Mouse (Mus musculus) left cerebral cortex, adult 2 months (tissue): ENCODE results near the gene Rfc5. TPM values are rescaled to one million over a fixed set of nuclear protein-coding genes. Genes with fewer than 3 reads are reported as not detected.

Source experiments
- DNase-seq, 2 experiments: peaks; one replicate each; pipeline ENCODE4 v3.0.0; 2021 to 2022; ENCODE audit warnings: low spot score in 2 of 2, mixed read lengths in 1 of 2; ENCODE audit errors: extremely low spot score in 1 of 2
- H3K27ac ChIP-seq: fragments of 200-600 bp; 2 replicates; pipeline ENCODE4 v1.8.1; 2022
- H3K4me3 ChIP-seq: fragments of 200-600 bp; 2 replicates; pipeline ENCODE4 v1.8.1; 2022
- CTCF ChIP-seq: fragments of 200-600 bp; IDR thresholded peaks from 2 replicates; pipeline ENCODE4 v1.8.1; 2022; ENCODE audit warnings: antibody characterized with exemption, mild to moderate bottlenecking, moderate library complexity
- intact Hi-C: fragments of 180-260 bp; cut with DNase I; formaldehyde crosslinking; loops from one replicate; pipeline ENCODE4 v1.15.1; 2025
- total RNA-seq, 2 experiments: library from RNA; stranded (reverse); gene quantifications; 2 replicates each; pipeline ENCODE4 v1.2.3; 2021

Gene Rfc5
- total RNA-seq, 2 experiments from 2014 or later, result 16.1 to 16.7 TPM

DNA sequence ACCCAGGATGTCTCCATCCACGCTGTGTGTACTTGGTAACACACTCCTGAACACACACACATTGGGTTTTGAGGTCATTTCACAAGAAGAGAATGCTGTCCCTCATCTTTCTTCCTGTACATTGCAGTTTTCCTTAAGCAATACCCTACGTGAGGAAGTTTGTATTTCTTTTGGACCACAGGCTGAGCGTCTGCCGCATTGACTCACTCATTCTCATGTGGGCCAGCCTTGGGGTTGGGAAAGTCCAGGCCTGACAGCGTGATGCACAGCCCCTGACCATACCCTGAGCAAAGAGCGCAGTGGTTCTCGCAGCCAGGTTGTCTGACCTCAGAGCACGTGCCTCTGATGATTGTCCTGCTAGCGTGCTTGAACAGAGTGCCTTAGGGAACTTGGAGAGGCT is 15.4 kb downstream of the Rfc5 start:
- Histone ChIP-seq H3K4me3 (no peak overlapping the region), H3K27ac (no peak overlapping the region)
- no peak for TF ChIP-seq CTCF
- DNase-seq, result no peak
- intact Hi-C loops, result no loop called here

DNA sequence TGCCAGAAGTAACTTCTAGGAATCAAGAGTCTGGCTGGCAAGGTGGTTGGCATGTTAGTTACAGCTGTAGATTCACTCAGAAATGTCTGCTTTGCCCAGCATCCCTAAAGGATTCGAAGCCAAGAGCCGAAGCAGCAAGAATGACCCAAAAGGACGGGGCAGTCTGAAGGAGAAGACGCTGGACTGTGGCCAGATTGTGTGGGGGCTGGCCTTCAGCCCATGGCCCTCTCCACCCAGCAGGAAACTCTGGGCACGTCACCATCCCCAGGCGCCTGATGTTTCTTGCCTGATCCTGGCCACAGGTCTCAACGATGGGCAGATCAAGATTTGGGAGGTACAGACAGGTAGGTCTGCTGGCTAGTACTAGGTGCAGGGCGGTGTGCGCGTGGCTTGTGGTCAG is 18.3 kb downstream of the Rfc5 start:
- H3K4me3 ChIP-seq, result no peak overlapping the region
- H3K27ac ChIP-seq, result no peak overlapping the region
- TF ChIP-seq CTCF, result no peak
- intact Hi-C loops, result no loop called here
- DNase-seq, result no peak

DNA sequence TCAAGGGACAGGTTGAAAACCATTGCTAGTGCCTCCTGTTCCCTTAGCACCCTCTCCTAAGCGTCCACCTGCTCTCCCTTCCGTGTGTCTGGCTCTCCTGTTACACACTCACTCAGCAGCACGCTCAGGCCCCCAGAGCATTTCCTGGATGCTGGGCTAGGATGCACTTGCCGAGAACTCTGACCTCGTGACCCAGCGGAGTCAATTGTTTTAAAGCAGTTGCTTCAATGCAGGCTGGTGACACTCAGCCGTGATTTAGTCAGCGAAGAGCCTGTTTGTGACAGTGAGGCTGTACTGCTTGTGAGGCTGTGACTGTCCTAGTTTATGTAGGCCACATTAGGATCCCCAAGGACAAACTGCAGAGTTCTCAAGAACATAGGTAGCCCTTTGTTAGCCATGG is 21.6 kb downstream of the Rfc5 start:
- Histone ChIP-seq H3K27ac (no peak overlapping the region), H3K4me3 (no peak overlapping the region)
- TF ChIP-seq CTCF, result no peak
- DNase-seq, result no peak
- intact Hi-C loops, result no loop called here

DNA sequence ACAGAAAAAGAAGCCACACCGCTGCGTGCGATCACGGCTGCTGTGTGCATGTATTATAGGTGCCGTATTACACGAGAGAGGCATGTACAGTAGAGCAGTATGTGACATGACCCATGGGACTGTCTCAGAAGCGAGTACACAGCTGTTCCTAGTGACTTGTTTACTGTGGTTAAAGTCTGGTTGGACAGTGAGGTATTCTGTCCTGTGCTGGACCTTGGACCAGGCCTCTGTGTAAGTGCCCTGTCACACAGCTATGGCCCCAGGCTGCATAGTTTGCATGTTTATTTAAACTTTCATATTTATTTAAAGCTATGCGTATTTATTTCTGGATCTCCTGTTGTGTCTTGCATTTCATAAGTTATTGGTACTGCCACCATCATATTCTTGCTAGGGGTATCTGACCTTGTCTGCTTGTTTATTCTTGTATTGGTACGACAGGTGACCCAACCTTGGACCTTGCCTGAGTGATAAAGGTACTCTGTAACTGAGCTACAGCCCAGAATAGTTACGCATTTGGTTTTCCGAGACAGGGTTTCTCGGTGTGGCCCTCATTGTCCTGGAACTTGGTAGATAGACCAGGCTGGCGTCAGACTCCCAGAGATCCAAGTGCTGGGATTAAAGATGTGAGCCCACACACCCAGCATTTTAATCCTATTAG is 22.8 kb downstream of the Rfc5 start:
- no peak for TF ChIP-seq CTCF
- no peak for DNase-seq
- H3K27ac ChIP-seq, result no peak overlapping the region
- intact Hi-C loops, result no loop called here
- no peak overlapping the region for H3K4me3 ChIP-seq

DNA sequence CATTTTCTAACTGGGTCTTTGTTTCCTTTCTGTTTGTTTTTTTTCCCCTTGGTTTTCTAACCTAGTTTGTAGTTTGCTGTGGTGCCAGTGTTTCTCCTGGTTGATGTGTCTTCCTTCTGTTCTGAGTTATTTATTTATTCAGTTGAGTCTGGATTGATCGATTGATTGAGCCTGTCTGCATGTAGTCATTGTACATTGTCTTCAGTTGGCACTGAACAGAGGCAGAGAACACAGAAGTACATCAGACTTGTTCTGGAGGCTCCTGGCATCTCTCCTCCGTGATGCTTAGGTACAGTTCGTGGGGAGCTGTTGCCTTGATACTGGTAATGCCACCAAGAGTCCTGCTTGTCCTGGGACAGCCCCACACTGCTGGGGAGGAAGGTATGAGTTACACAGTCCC is 24.0 kb downstream of the Rfc5 start:
- no peak for DNase-seq
- TF ChIP-seq CTCF, result no peak
- H3K4me3 ChIP-seq, result no peak overlapping the region
- H3K27ac ChIP-seq, result no peak overlapping the region
- intact Hi-C loops, result no loop called here

DNA sequence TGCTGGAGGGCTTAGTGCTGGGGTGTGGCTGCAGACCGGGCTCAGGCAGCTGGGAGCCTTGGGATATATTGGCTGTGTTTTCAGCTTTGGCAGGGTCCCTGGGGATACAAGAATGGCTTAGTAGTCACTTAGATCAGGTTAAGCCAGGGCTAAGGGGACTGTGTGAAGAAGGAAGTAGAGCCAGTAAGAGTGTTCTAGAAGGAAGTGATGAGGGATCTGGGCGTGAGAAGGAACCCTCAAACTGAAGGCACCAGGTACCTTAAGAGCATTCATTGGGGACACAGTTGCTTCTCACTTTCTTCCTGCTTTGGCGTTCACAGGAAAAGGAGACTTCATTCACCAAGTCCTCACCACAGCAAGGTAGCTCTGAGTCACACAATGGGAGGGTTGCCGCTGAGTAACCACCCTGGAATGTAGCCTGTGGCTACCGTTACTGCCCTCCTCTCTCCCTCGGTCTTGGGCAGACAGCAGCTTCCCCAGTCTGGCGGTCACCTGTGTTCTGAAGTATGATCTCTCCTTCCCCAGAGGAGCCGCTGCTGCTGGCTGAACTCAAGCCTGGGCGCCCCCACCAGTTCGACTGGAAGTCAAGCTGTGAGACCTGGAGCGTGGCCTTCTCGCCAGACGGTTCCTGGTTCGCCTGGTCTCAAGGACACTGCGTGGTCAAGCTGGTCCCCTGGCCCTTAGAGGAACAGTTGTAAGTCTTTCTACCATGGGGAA is 25.6 kb downstream of the Rfc5 start:
- no peak for TF ChIP-seq CTCF
- intact Hi-C loops, result no loop called here
- no peak for DNase-seq
- Histone ChIP-seq H3K27ac (peak overlapping the region; percentile 44; the same call in 1 of the 2 replicates), H3K4me3 (no peak overlapping the region)

DNA sequence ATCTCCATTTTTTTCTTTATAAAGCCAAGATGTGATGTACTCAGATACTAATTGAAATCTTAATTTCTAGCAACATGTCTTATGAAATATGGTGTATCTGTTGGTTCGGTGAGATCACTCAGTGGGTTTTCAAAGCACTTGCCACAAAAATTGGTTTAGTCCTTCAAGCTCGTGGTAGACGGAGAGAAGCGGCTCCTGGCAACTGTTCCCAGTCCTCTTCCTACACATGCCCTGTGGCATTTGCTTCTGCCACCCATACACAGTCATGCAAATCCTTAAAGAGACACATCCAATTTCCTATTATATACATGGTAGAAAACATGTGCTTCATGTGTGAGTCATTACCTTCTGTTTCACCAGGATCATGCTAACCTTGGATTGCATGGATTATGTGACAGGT is 27.3 kb downstream of the Rfc5 start:
- TF ChIP-seq CTCF, result no peak
- DNase-seq, result no peak
- intact Hi-C loops, result no loop called here
- Histone ChIP-seq H3K27ac (peak overlapping the region; percentile 65; the same call in 1 of the 2 replicates), H3K4me3 (no peak overlapping the region)

DNA sequence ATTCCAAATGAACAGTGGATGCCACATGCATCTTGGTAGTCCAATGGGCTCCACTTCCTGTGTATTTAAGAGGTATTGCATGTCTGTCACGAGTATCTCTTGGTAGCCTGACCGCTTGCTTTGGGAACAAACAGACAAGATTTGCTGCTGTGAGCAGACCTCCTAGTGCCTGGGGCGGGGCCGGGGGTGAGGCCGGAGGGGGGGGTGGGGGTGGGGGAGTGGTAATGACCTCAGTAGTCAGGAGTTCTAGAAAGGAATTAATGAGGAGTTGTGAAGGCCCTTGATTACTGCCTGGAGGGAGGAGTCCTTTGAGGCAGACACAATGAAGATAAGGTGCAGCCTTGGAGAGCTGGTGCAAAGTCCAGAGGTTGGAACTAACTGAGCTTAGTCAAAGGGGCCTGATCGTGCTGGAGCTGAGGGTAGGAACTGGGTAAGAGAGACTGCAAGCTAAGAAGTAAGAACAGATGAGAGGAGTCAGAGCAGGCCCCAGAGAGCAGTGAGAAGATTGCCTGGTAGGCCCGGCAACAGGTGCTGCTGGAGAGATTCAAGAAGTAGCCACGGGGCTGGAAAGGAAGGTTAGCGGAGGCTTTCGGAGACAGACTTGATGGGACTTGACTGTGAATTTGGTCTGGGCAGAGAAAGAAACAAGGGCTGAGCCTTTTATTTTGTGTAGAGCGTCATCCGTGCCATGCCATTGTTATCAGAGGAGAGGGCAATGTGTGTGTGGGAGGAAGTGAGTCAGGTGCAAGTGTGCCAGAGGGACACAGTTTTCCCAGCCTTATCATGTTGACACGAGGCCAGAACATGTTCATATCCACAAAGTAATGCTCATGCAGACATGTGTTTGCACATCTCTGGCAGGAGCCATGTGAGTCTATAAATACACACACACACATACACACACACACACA is 28.0 kb downstream of the Rfc5 start:
- Histone ChIP-seq H3K4me3 (no peak overlapping the region), H3K27ac (peak overlapping the region; percentile 50)
- intact Hi-C loops, result no loop called here
- no peak for DNase-seq
- no peak for TF ChIP-seq CTCF

DNA sequence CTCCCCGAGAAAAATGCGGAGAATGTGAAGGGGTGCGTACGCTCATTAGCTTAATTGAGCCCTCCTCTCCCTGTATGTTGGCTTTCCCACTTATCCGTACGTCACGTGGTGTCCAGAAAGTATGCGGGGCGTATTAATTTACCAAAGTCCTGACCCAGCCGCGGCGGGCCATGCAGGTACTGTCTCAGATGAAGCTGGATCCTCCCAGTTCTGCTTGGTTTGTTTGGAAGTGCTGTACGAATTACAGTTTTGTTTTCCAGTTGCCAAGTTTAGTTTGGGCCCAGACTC is 28.7 kb downstream of the Rfc5 start:
- H3K4me3 ChIP-seq, result no peak overlapping the region
- no peak for TF ChIP-seq CTCF
- no peak for DNase-seq
- 0 out of 2 replicates have a peak overlapping the region, but pooled peaks have one; percentile 12 for H3K27ac ChIP-seq
- intact Hi-C loops, result no loop called here

DNA sequence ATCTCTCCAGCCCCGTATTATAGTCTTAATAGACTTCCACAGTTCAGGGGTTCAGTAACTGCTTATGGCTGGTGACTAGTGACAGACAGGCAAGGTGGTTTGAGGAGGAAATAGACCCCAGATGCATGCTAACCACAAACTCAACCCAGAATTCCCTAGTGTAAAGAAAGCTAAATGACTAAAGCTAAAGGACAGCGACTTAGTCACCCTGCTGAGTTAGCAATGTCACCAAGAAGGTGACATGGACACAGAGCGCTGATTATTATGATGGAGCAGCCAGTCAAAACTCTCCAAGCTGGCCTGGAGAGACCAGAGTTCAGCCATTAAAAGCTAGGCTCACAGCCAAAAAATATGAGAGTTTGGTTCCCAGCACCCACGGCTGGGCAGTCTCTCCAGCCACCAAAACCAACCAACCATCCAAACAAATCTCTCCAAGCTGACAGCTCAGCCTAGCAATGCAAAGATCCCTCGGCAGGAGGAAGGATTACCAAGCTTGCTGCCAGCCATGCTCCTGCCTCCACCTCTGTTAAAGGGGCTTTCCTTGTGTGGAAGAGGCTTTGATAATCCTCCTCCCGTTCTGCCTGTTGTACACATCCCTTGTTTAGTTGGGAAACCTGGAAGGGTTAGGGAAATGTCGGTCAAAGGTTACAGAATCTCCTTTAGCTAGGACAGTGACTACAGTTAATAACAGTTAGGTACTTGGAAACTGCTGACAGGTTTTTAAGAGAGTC is 29.2 kb downstream of the Rfc5 start:
- no peak for TF ChIP-seq CTCF
- H3K4me3 ChIP-seq, result no peak overlapping the region; the same call in 1 of the 2 replicates
- intact Hi-C loops, result loop anchor here (1.0 to 5.0 kb wide), 2 partner anchors 117 to 134 kb away; no protein-coding TSS in a partner anchor
- no peak for DNase-seq
- 0 out of 2 replicates have a peak overlapping the region, but pooled peaks have one; percentile 12 for H3K27ac ChIP-seq

DNA sequence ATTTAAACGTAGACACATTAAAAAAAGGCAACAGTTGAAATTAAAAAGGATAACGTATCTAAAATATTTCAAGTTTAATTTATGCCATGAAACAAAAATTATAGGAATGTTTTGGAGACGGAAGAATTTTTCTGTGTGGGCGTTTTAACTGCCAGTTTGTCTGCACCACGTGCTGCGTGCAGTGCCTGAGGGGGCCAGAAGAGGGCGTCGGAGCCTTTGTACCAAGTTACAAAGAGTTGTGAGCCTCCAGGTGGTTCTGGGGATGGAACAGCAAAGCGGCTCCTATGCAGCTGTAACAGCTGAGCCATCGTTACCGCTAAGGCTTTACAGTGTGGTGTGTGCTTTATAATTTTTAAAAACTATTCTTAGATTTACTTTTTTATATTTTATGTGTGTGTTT is 30.1 kb downstream of the Rfc5 start:
- Histone ChIP-seq H3K4me3 (peak overlapping the region; percentile 90), H3K27ac (peak overlapping the region; percentile 59)
- TF ChIP-seq CTCF, result peak; percentile 89
- DNase-seq, result peak; percentile 74 to 83
- intact Hi-C loops, result loop anchor here (1.0 to 5.0 kb wide), 2 partner anchors 116 to 135 kb away; no protein-coding TSS in a partner anchor
